Mouse (Mus musculus): ENCODE results near the gene Apeh.

DNA sequence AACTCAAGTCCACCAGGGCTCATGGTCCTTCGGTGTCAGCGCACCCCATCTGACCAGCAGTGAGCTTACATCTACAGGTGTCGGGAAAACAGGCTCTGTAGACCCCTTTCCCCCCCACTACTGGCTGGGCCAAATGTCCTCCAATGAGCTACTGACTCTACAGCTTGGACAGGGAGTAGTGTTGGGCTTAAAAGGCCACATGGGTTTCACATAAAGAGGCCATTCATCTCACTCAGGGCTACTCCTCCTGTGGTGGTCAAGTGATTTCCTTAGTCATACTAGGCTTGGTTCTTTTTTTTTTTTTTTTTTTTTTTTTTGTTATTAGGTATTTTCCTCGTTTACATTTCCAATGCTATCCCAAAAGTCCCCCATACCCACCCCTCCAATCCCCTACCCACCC lies 29.5 kb upstream of the Apeh start:
- no peak for TF ChIP-seq CEBPB (IDR thresholded peaks at IDR 0.05; ENCODE audit: insufficient read depth, poor library complexity, severe bottlenecking)
- TF ChIP-seq POLR2A (IDR thresholded peaks at IDR 0.05; ENCODE audit: insufficient read length, low read depth), result no peak
- no peak for TF ChIP-seq USF1 (IDR thresholded peaks at IDR 0.05; ENCODE audit: low read depth)
- TF ChIP-seq REST (IDR thresholded peaks at IDR 0.05; ENCODE audit: insufficient read depth, insufficient read length), result no peak

Measured in myocyte (in vitro differentiated cells).